Mouse (Mus musculus) lung, postnatal 0 days (tissue): ENCODE measurements around the gene Frem2. TPM values are rescaled to one million over a fixed set of nuclear protein-coding genes. Genes with fewer than 3 reads are reported as not detected.

ENCODE experiments used
- ATAC-seq: fragments of 200-750 bp; cut with Nextera tagmentation; 2 replicates; pipeline ENCODE4 v1.8.0; 2017; ENCODE audit warnings: moderate library complexity
- DNase-seq: peaks from one replicate; pipeline ENCODE4 v3.0.0-alpha.2; 2016; ENCODE audit warnings: low spot score
- H3K27ac ChIP-seq: fragments of 300-500 bp; sonication (generic); 2 replicates; pipeline ENCODE4 v1.5.1; 2014; ENCODE audit warnings: antibody characterized with exemption, mild to moderate bottlenecking, low read length, mixed read lengths
- H3K27me3 ChIP-seq: fragments of 300-500 bp; sonication (generic); replicated peaks from 2 replicates; pipeline ENCODE4 v1.6.1; 2014; ENCODE audit warnings: low read length, mixed read lengths; ENCODE audit not compliant: insufficient read depth
- H3K36me3 ChIP-seq: fragments of 300-500 bp; sonication (generic); 2 replicates; pipeline ENCODE4 v1.6.1; 2014; ENCODE audit warnings: low read length, mixed read lengths; ENCODE audit not compliant: insufficient read depth
- H3K4me1 ChIP-seq: fragments of 300-500 bp; sonication (generic); 2 replicates; pipeline ENCODE4 v1.6.1; 2014; ENCODE audit warnings: antibody characterized with exemption, low read depth, low read length, mixed read lengths; ENCODE audit not compliant: insufficient read depth
- H3K4me2 ChIP-seq: fragments of 300-500 bp; sonication (generic); replicated peaks from 2 replicates; pipeline ENCODE4 v1.6.1; 2014; ENCODE audit warnings: low read depth, mild to moderate bottlenecking, low read length, moderate library complexity, mixed read lengths
- H3K4me3 ChIP-seq: fragments of 300-500 bp; sonication (generic); 2 replicates; pipeline ENCODE4 v1.5.1; 2014; ENCODE audit warnings: low read depth, low read length
- H3K9ac ChIP-seq: fragments of 300-500 bp; sonication (generic); replicated peaks from 2 replicates; pipeline ENCODE4 v1.6.1; 2014; ENCODE audit warnings: low read depth, mild to moderate bottlenecking
- H3K9me3 ChIP-seq: fragments of 300-500 bp; sonication (generic); 2 replicates; pipeline ENCODE4 v1.6.1; 2016; ENCODE audit warnings: low read length, mixed read lengths
- CTCF ChIP-seq: IDR thresholded peaks from 2 replicates; pipeline ENCODE4 v1.5.1; 2016; ENCODE audit warnings: antibody characterized with exemption, mild to moderate bottlenecking
- EP300 ChIP-seq: IDR thresholded peaks from 2 replicates; pipeline ENCODE4 v1.6.1; 2016; ENCODE audit warnings: antibody characterized with exemption, mild to moderate bottlenecking, control low read depth
- WGBS: fragments of 180-500 bp; shearing (Covaris S2); extraction: QIAGEN DNeasy Blood & Tissue Kit; methylation state at CpG from one replicate; pipeline ENCODE4 v1.1.7; 2014; 5-methylcytosine and 5-hydroxymethylcytosine counted together
- polyA plus RNA-seq: library from polyadenylated mRNA; unstranded; fragments of >200 nt; fragmentation: Nextera tagmentation; extraction: Ambion mirVana; gene quantifications from 2 replicates; pipeline ENCODE4 v1.2.1, GENCODE M21; 2015

Frem2 gene
- polyA plus RNA-seq, 1 experiment from 2014 or later: 1.6 TPM

- WGBS: 0% methylated on average over 2 of the region's 2 CpGs
- peak; percentile 73 for ATAC-seq
Measured at GRCm38 (mm10) chr3:53590139-53590621, 67.0 kb downstream of the Frem2 start.

GRCm38 (mm10) chr3:53583248-53583647, 73.9 kb downstream of the Frem2 start:
- H3K9ac ChIP-seq: no peak overlapping the region
- 90% methylated on average over 8 of the region's 8 CpGs for WGBS
- DNase-seq (no peak), ATAC-seq (no peak)
- TF ChIP-seq EP300: no peak
- TF ChIP-seq CTCF: no peak
- H3K27ac ChIP-seq: no peak overlapping the region
- H3K36me3 ChIP-seq: no peaks in the 10 kb centered on the region
- no peaks in the 10 kb centered on the region for H3K9me3 ChIP-seq
- H3K4me2 ChIP-seq: no peak overlapping the region
- H3K4me3 ChIP-seq: no peak overlapping the region
- H3K27me3 ChIP-seq: no peaks in the 10 kb centered on the region
- no peaks in the 10 kb centered on the region for H3K4me1 ChIP-seq

More at GRCm38 (mm10) chr3:53590139-53590621, 67.0 kb downstream of the Frem2 start:
- Histone ChIP-seq H3K27me3 (no peaks in the 10 kb centered on the region), H3K27ac (peak overlapping the region; percentile 69), H3K9me3 (no peaks in the 10 kb centered on the region), H3K4me1 (no peaks in the 10 kb centered on the region), H3K9ac (no peak overlapping the region), H3K4me3 (no peak overlapping the region), H3K36me3 (no peaks in the 10 kb centered on the region), H3K4me2 (peak overlapping the region; percentile 35; the same call in 1 of the 2 replicates)
- TF ChIP-seq EP300: no peak
- TF ChIP-seq CTCF: peak; percentile 73
- peak; percentile 84 for DNase-seq

GRCm38 (mm10) chr3:53580596-53581254, 76.4 kb downstream of the Frem2 start:
- 34% methylated on average over 5 of the region's 5 CpGs for WGBS
- peak; percentile 82 for ATAC-seq
- TF ChIP-seq EP300 (peak; percentile 69), CTCF (no peak)

GRCm38 (mm10) chr3:53579121-53579704, 77.9 kb downstream of the Frem2 start:
- DNase-seq (no peak), ATAC-seq (no peak)
- Histone ChIP-seq H3K9ac (no peak overlapping the region), H3K36me3 (no peaks in the 10 kb centered on the region), H3K27ac (no peak overlapping the region), H3K9me3 (no peaks in the 10 kb centered on the region), H3K4me3 (no peak overlapping the region), H3K27me3 (no peaks in the 10 kb centered on the region), H3K4me1 (no peaks in the 10 kb centered on the region), H3K4me2 (no peak overlapping the region)
- WGBS: 70% methylated on average over 10 of the region's 10 CpGs
- no peak for TF ChIP-seq EP300
- no peak for TF ChIP-seq CTCF

More at GRCm38 (mm10) chr3:53580596-53581254, 76.4 kb downstream of the Frem2 start:
- Histone ChIP-seq H3K36me3 (no peaks in the 10 kb centered on the region), H3K9me3 (no peaks in the 10 kb centered on the region), H3K27ac (no peak overlapping the region), H3K9ac (no peak overlapping the region), H3K4me2 (no peak overlapping the region), H3K4me1 (no peaks in the 10 kb centered on the region), H3K27me3 (no peaks in the 10 kb centered on the region), H3K4me3 (no peak overlapping the region)
- peak; percentile 52 for DNase-seq

- DNase-seq: no peak
- Histone ChIP-seq H3K9me3 (no peaks in the 10 kb centered on the region), H3K27me3 (no peaks in the 10 kb centered on the region), H3K4me3 (no peak overlapping the region), H3K4me1 (no peaks in the 10 kb centered on the region), H3K9ac (no peak overlapping the region), H3K27ac (no peak overlapping the region), H3K4me2 (no peak overlapping the region), H3K36me3 (no peaks in the 10 kb centered on the region)
- ATAC-seq: no peak
- 38% methylated on average over 7 of the region's 7 CpGs for WGBS
- no peak for TF ChIP-seq CTCF
- TF ChIP-seq EP300: no peak
Measured at GRCm38 (mm10) chr3:53576320-53577116, 80.6 kb downstream of the Frem2 start.

GRCm38 (mm10) chr3:53574123-53574522, 83.0 kb downstream of the Frem2 start:
- H3K27ac ChIP-seq: no peak overlapping the region
- peak; percentile 49 for ATAC-seq
- no peak for TF ChIP-seq EP300
- TF ChIP-seq CTCF: no peak
- H3K27me3 ChIP-seq: no peaks in the 10 kb centered on the region
- H3K9me3 ChIP-seq: no peaks in the 10 kb centered on the region
- DNase-seq: no peak
- H3K4me3 ChIP-seq: no peak overlapping the region
- no peak overlapping the region for H3K4me2 ChIP-seq
- H3K9ac ChIP-seq: no peak overlapping the region
- 45% methylated on average over 9 of the region's 9 CpGs for WGBS
- no peaks in the 10 kb centered on the region for H3K36me3 ChIP-seq
- H3K4me1 ChIP-seq: no peaks in the 10 kb centered on the region
